Mouse (Mus musculus) CD4-positive naive resting alpha-beta T cell, adult 57 days (primary cell): Measurements from ENCODE around the gene Slfnl1. TPM values are rescaled to one million over a fixed set of nuclear protein-coding genes. Genes with fewer than 3 reads are reported as not detected.

Experiments
- total RNA-seq: library from RNA; stranded (reverse); gene quantifications from one replicate; pipeline ENCODE4 v1.2.4, GENCODE M21; 2023

Slfnl1 gene
- total RNA-seq: 0.98 TPM

GRCm38 (mm10) chr4:120531986-120532385 is at the start of gene Slfnl1:
Gene Slfnl1, plus strand, starts transcription at chr4:120532231.

GRCm38 (mm10) chr4:120569486-120570437 is 37.7 kb downstream of the Slfnl1 start, which contains the start of gene Ctps:
Gene Ctps, minus strand, starts transcription at chr4:120570276.

Other genes starting within 250 kb of the Slfnl1 start
- gene Foxo6, start 244.9 kb upstream of the Slfnl1 start, total RNA-seq: 0.30 TPM
- 33.8 TPM for gene Scmh1, start 127.0 kb upstream of the Slfnl1 start, total RNA-seq
- 17.7 TPM for gene Ctps, start 38.0 kb downstream of the Slfnl1 start, total RNA-seq
- gene Gm8439, start 56.5 kb downstream of the Slfnl1 start, total RNA-seq: not detected
- gene Cited4, start 134.3 kb downstream of the Slfnl1 start, total RNA-seq: 0.95 TPM
- not detected for gene Kcnq4, start 216.4 kb downstream of the Slfnl1 start, total RNA-seq